Mouse (Mus musculus) liver, embryonic 16.5 days (tissue): Measurements from ENCODE around the gene Mtfp1. TPM values are rescaled to one million over a fixed set of nuclear protein-coding genes. Genes with fewer than 3 reads are reported as not detected.

Experiments used
- ATAC-seq: fragments of 200-750 bp; cut with Nextera tagmentation; 2 replicates; pipeline ENCODE4 v1.8.0; 2017; ENCODE audit warnings: low read depth, mild to moderate bottlenecking, moderate number of reproducible peaks, moderate library complexity
- H3K27ac ChIP-seq: fragments of 300-500 bp; sonication (generic); 2 replicates; pipeline ENCODE4 v1.5.1; 2014; ENCODE audit warnings: mild to moderate bottlenecking, low read length
- H3K27me3 ChIP-seq: fragments of 300-500 bp; sonication (generic); 2 replicates; pipeline ENCODE4 v1.6.1; 2014; ENCODE audit warnings: low read depth, low read length, mixed read lengths; ENCODE audit not compliant: control insufficient read depth, insufficient read depth
- H3K36me3 ChIP-seq: fragments of 300-500 bp; sonication (generic); 2 replicates; pipeline ENCODE4 v1.6.1; 2014; ENCODE audit warnings: mild to moderate bottlenecking; ENCODE audit not compliant: control insufficient read depth, insufficient read depth
- H3K4me1 ChIP-seq: fragments of 300-500 bp; sonication (generic); 2 replicates; pipeline ENCODE4 v1.6.1; 2014; ENCODE audit warnings: low read depth, low read length, mixed read lengths; ENCODE audit not compliant: control insufficient read depth
- H3K4me2 ChIP-seq: fragments of 300-500 bp; sonication (generic); 2 replicates; pipeline ENCODE4 v1.6.1; 2014; ENCODE audit warnings: low read depth, low read length, mixed read lengths
- H3K4me3 ChIP-seq: fragments of 300-500 bp; sonication (generic); 2 replicates; pipeline ENCODE4 v1.5.1; 2014; ENCODE audit warnings: low read depth, mild to moderate bottlenecking, low read length
- H3K9ac ChIP-seq: fragments of 300-500 bp; sonication (generic); 2 replicates; pipeline ENCODE4 v1.6.1; 2014; ENCODE audit warnings: low read depth, low read length
- H3K9me3 ChIP-seq: fragments of 300-500 bp; sonication (generic); replicated peaks from 2 replicates; pipeline ENCODE4 v1.6.1; 2016; ENCODE audit warnings: low read length; ENCODE audit not compliant: control insufficient read depth
- WGBS: fragments of 180-500 bp; shearing (Covaris S2); extraction: QIAGEN DNeasy Blood & Tissue Kit; methylation state at CpG from one replicate; pipeline ENCODE4 v1.1.7; 2014; ENCODE audit not compliant: insufficient replicate concordance; 5-methylcytosine and 5-hydroxymethylcytosine counted together
- microRNA-seq: library from miRNA; unstranded; fragments of <30 nt; microRNA quantifications from one replicate; pipeline ENCODE4, GENCODE M21; 2016
- polyA plus RNA-seq: library from polyadenylated mRNA; unstranded; fragments of >200 nt; fragmentation: Nextera tagmentation; extraction: Ambion mirVana; gene quantifications from 2 replicates; pipeline ENCODE4 v1.2.1, GENCODE M21; 2015

Mtfp1 gene
- polyA plus RNA-seq, 1 experiment from 2014 or later: 17.9 TPM

- Histone ChIP-seq H3K4me3 (no peak overlapping the region), H3K4me2 (no peak overlapping the region), H3K9ac (no peak overlapping the region), H3K36me3 (no peaks in the 10 kb centered on the region), H3K9me3 (no peaks in the 10 kb centered on the region), H3K4me1 (no peaks in the 10 kb centered on the region), H3K27ac (no peak overlapping the region), H3K27me3 (no peaks in the 10 kb centered on the region)
- no peak for ATAC-seq
- 57% methylated on average over 2 of the region's 2 CpGs for WGBS
These were observed 47.5 kb downstream of the Mtfp1 start for GRCm38 (mm10) chr11:4047766-4048165.

GRCm38 (mm10) chr11:4046526-4046925 is 48.7 kb downstream of the Mtfp1 start:
- Histone ChIP-seq H3K36me3 (no peaks in the 10 kb centered on the region), H3K4me3 (no peak overlapping the region), H3K27me3 (no peaks in the 10 kb centered on the region), H3K27ac (no peak overlapping the region), H3K4me1 (no peaks in the 10 kb centered on the region), H3K4me2 (no peak overlapping the region), H3K9me3 (no peaks in the 10 kb centered on the region), H3K9ac (no peak overlapping the region)
- WGBS: 49% methylated on average over 5 of the region's 5 CpGs
- ATAC-seq: no peak

GRCm38 (mm10) chr11:4043081-4043480 is 52.2 kb downstream of the Mtfp1 start:
- ATAC-seq: no peak
- no peaks in the 10 kb centered on the region for H3K27me3 ChIP-seq
- H3K36me3 ChIP-seq: no peaks in the 10 kb centered on the region
- H3K9me3 ChIP-seq: no peaks in the 10 kb centered on the region
- no peak overlapping the region for H3K4me2 ChIP-seq
- no peaks in the 10 kb centered on the region for H3K4me1 ChIP-seq
- no peak overlapping the region for H3K4me3 ChIP-seq
- no peak overlapping the region for H3K9ac ChIP-seq
- H3K27ac ChIP-seq: no peak overlapping the region
- WGBS: 65% methylated on average over 7 of the region's 7 CpGs

Small RNAs within 50 kb of the gene (microRNA-seq; reads per million reads assigned to microRNA genes)
- 3.4 reads per million, percentile 11 among the genes with 10 or more reads in this experiment for gene Mir3060

Other genes with a start within 250 kb of the Mtfp1 start
- 0.09 and 0.12 TPM in 2 replicates for gene Osbp2, start 231.5 kb downstream of the Mtfp1 start, polyA plus RNA-seq
- 0.06 TPM in 1 of 2 replicates, not detected in the other for gene 4921536K21Rik, start 200.3 kb downstream of the Mtfp1 start, polyA plus RNA-seq
- gene Dusp18, start 200.2 kb downstream of the Mtfp1 start, polyA plus RNA-seq: 0.22 and 0.28 TPM in 2 replicates
- 0.25 and 0.51 TPM in 2 replicates for gene Slc35e4, start 180.8 kb downstream of the Mtfp1 start, polyA plus RNA-seq
- 34.8 and 37.3 TPM in 2 replicates for gene Tcn2, start 163.3 kb downstream of the Mtfp1 start, polyA plus RNA-seq
- gene Pes1, start 131.5 kb downstream of the Mtfp1 start, polyA plus RNA-seq: 32.4 and 37.9 TPM in 2 replicates
- 0.07 and 0.12 TPM in 2 replicates for gene 4930556J24Rik, start 118.7 kb downstream of the Mtfp1 start, polyA plus RNA-seq
- gene Gal3st1, start 111.8 kb downstream of the Mtfp1 start, polyA plus RNA-seq: 1.0 and 2.1 TPM in 2 replicates
- gene Sec14l4, start 64.0 kb downstream of the Mtfp1 start, polyA plus RNA-seq: 4.7 and 6.3 TPM in 2 replicates
- not detected in 2 replicates for gene Sec14l3, start 30.6 kb downstream of the Mtfp1 start, polyA plus RNA-seq
- gene Sec14l2, start 28.0 kb upstream of the Mtfp1 start, polyA plus RNA-seq: 11.6 and 12.0 TPM in 2 replicates
- 4.6 and 5.0 TPM in 2 replicates for gene Rnf215, start 39.8 kb upstream of the Mtfp1 start, polyA plus RNA-seq
- 0.39 and 0.79 TPM in 2 replicates for gene Ccdc157, start 64.8 kb upstream of the Mtfp1 start, polyA plus RNA-seq
- gene Sf3a1, start 64.9 kb upstream of the Mtfp1 start, polyA plus RNA-seq: 15.9 and 18.2 TPM in 2 replicates
- gene Tbc1d10a, start 91.3 kb upstream of the Mtfp1 start, polyA plus RNA-seq: 6.5 and 6.6 TPM in 2 replicates
- 1.2 and 1.7 TPM in 2 replicates for gene Castor1, start 122.8 kb upstream of the Mtfp1 start, polyA plus RNA-seq
- gene Osm, start 141.0 kb upstream of the Mtfp1 start, polyA plus RNA-seq: 0.40 and 0.53 TPM in 2 replicates
- gene Lif, start 162.1 kb upstream of the Mtfp1 start, polyA plus RNA-seq: 0.02 TPM in 1 of 2 replicates, not detected in the other